Mouse (Mus musculus) heart, adult 2 months (tissue): ENCODE measurements at regions not wholly inside any gene's neighbourhood (a gene's known extent, or its start where the extent isn't known, plus 50 kb on each side); places are given as distances from the start of the nearest gene placed in this dataset.

Experiments
- CTCF ChIP-seq: fragments of 200-600 bp; IDR thresholded peaks from 2 replicates; pipeline ENCODE4 v1.8.1; 2022; ENCODE audit warnings: antibody characterized with exemption, mild to moderate bottlenecking, moderate library complexity
- EP300 ChIP-seq: fragments of 200-500 bp; IDR thresholded peaks from 2 replicates; pipeline ENCODE4 v1.6.1; 2011; ENCODE audit warnings: low read depth, low read length, control low read depth; ENCODE audit not compliant: insufficient read depth
- POLR2A ChIP-seq: fragments of 200-500 bp; IDR thresholded peaks from 2 replicates; pipeline ENCODE4 v1.6.1; 2011; ENCODE audit warnings: mild to moderate bottlenecking, low read depth, low read length, control low read depth; ENCODE audit not compliant: insufficient read depth

- no peak for TF ChIP-seq CTCF
- TF ChIP-seq EP300: no peak
- no peak for TF ChIP-seq POLR2A
These were observed 235.5 kb upstream of the Fermt1 start for GRCm38 (mm10) chr2:133181216-133181615.
